Mouse (Mus musculus) megakaryocyte-erythroid progenitor cell, adult 5-6 weeks (primary cell): ENCODE measurements around the gene D2hgdh. TPM values are rescaled to one million over a fixed set of nuclear protein-coding genes. Genes with fewer than 3 reads are reported as not detected.
"Not testable (repeated sequence)": the region's sequence is repeated elsewhere in the genome, so short reads cannot be mapped to it uniquely, and the experiment has no call there.

Experiments used
- ATAC-seq: replicated peaks from 2 replicates; pipeline ENCODE4 v1.8.0; 2016; ENCODE audit warnings: mild to moderate bottlenecking, inconsistent platforms; ENCODE audit not compliant: severe bottlenecking, poor library complexity, low FRiP score, low TSS enrichment
- total RNA-seq, 2 experiments: library from RNA; stranded (forward) in 1 of 2; stranded (reverse) in 1 of 2; fragments of 200-1000, 215-1000 nt in 1 of 2; fragments of >200 nt in 1 of 2; fragmentation: Nextera tagmentation in 1 of 2; gene quantifications; 2 replicates each; pipeline ENCODE4 v1.2.3; 2014 to 2017

Gene D2hgdh
- total RNA-seq, 2 experiments from 2014 or later = 21.8 to 22.1 TPM

- ATAC-seq = not testable (repeated sequence)
These were observed 76.6 kb downstream of the D2hgdh start for GRCm38 (mm10) chr1:93901291-93901690.

Other genes starting within 250 kb of the D2hgdh start
- 63.5 and 82.3 TPM in 2 replicates for gene Stk25, start 166.2 kb upstream of the D2hgdh start, total RNA-seq (2014; fragmentation: Nextera tagmentation)
- gene Stk25, start 166.2 kb upstream of the D2hgdh start, total RNA-seq (2017) = 50.4 and 60.8 TPM in 2 replicates
- not detected in 2 replicates for gene Bok, start 139.2 kb upstream of the D2hgdh start, total RNA-seq (2014; fragmentation: Nextera tagmentation)
- not detected in 2 replicates for gene Bok, start 139.2 kb upstream of the D2hgdh start, total RNA-seq (2017)
- gene Atg4b, start 73.4 kb upstream of the D2hgdh start, total RNA-seq (2014; fragmentation: Nextera tagmentation) = 57.9 and 79.1 TPM in 2 replicates
- gene Atg4b, start 73.4 kb upstream of the D2hgdh start, total RNA-seq (2017) = 55.6 and 116 TPM in 2 replicates
- gene Thap4, start 70.0 kb upstream of the D2hgdh start, total RNA-seq (2014; fragmentation: Nextera tagmentation) = 23.6 and 35.0 TPM in 2 replicates
- 16.5 and 30.0 TPM in 2 replicates for gene Thap4, start 70.0 kb upstream of the D2hgdh start, total RNA-seq (2017)
- gene Dtymk, start 23.0 kb upstream of the D2hgdh start, total RNA-seq (2014; fragmentation: Nextera tagmentation) = 264 and 315 TPM in 2 replicates
- 217 and 254 TPM in 2 replicates for gene Dtymk, start 23.0 kb upstream of the D2hgdh start, total RNA-seq (2017)
- gene Ing5, start 20.9 kb upstream of the D2hgdh start, total RNA-seq (2014; fragmentation: Nextera tagmentation) = 17.9 and 18.0 TPM in 2 replicates
- 44.7 and 53.8 TPM in 2 replicates for gene Ing5, start 20.9 kb upstream of the D2hgdh start, total RNA-seq (2017)
- not detected in 2 replicates for gene Gal3st2, start 36.4 kb downstream of the D2hgdh start, total RNA-seq (2014; fragmentation: Nextera tagmentation)
- not detected in 2 replicates for gene Gal3st2, start 36.4 kb downstream of the D2hgdh start, total RNA-seq (2017)
- not detected in 2 replicates for gene Gal3st2b, start 93.4 kb downstream of the D2hgdh start, total RNA-seq (2014; fragmentation: Nextera tagmentation)
- not detected in 2 replicates for gene Gal3st2b, start 93.4 kb downstream of the D2hgdh start, total RNA-seq (2017)
- not detected in 2 replicates for gene Gal3st2c, start 165.6 kb downstream of the D2hgdh start, total RNA-seq (2014; fragmentation: Nextera tagmentation)
- gene Gal3st2c, start 165.6 kb downstream of the D2hgdh start, total RNA-seq (2017) = not detected in 2 replicates
- not detected in 2 replicates for gene Neu4, start 195.5 kb downstream of the D2hgdh start, total RNA-seq (2014; fragmentation: Nextera tagmentation)
- gene Neu4, start 195.5 kb downstream of the D2hgdh start, total RNA-seq (2017) = not detected in 2 replicates
- gene Pdcd1, start 227.6 kb downstream of the D2hgdh start, total RNA-seq (2014; fragmentation: Nextera tagmentation) = 0.94 and 3.9 TPM in 2 replicates
- 0.19 and 0.65 TPM in 2 replicates for gene Pdcd1, start 227.6 kb downstream of the D2hgdh start, total RNA-seq (2017)